Mouse (Mus musculus) neural tube, embryonic 13.5 days (tissue): ENCODE results near the gene Rbfox1. TPM values are rescaled to one million over a fixed set of nuclear protein-coding genes. Genes with fewer than 3 reads are reported as not detected.

Experiments
- ATAC-seq: fragments of 200-750 bp; cut with Nextera tagmentation; 2 replicates; pipeline ENCODE4 v1.8.0; 2017; ENCODE audit warnings: low read depth, mild to moderate bottlenecking, moderate TSS enrichment, moderate library complexity
- H3K27ac ChIP-seq: fragments of 300-500 bp; sonication (generic); replicated peaks from 2 replicates; pipeline ENCODE4 v1.5.1; 2015; ENCODE audit warnings: moderate library complexity, mild to moderate bottlenecking, inconsistent platforms
- H3K27me3 ChIP-seq: fragments of 300-500 bp; sonication (generic); 2 replicates; pipeline ENCODE4 v1.6.1; 2015; ENCODE audit warnings: mild to moderate bottlenecking, inconsistent platforms
- H3K36me3 ChIP-seq: fragments of 300-500 bp; sonication (generic); 2 replicates; pipeline ENCODE4 v1.6.1; 2015; ENCODE audit warnings: mild to moderate bottlenecking, inconsistent platforms
- H3K4me1 ChIP-seq: fragments of 300-500 bp; sonication (generic); replicated peaks from 2 replicates; pipeline ENCODE4 v1.6.1; 2015; ENCODE audit warnings: inconsistent platforms
- H3K4me2 ChIP-seq: fragments of 300-500 bp; sonication (generic); 2 replicates; pipeline ENCODE4 v1.6.1; 2015; ENCODE audit warnings: inconsistent platforms, mild to moderate bottlenecking, moderate library complexity
- H3K4me3 ChIP-seq: fragments of 300-500 bp; sonication (generic); 2 replicates; pipeline ENCODE4 v1.5.1; 2015; ENCODE audit warnings: mild to moderate bottlenecking, inconsistent platforms
- H3K9ac ChIP-seq: fragments of 300-500 bp; sonication (generic); 2 replicates; pipeline ENCODE4 v1.6.1; 2015; ENCODE audit warnings: moderate library complexity, mild to moderate bottlenecking, inconsistent platforms
- H3K9me3 ChIP-seq: fragments of 300-500 bp; sonication (generic); 2 replicates; pipeline ENCODE4 v1.6.1; 2016; ENCODE audit warnings: inconsistent platforms
- WGBS: fragments of 180-500 bp; shearing (Covaris S2); methylation state at CpG from one replicate; pipeline ENCODE4 v1.1.7; 2015; 5-methylcytosine and 5-hydroxymethylcytosine counted together
- polyA plus RNA-seq: library from polyadenylated mRNA; unstranded; fragments of >200 nt; fragmentation: Nextera tagmentation; extraction: Ambion mirVana; gene quantifications from 2 replicates; pipeline ENCODE4 v1.2.1, GENCODE M21; 2015

Rbfox1 gene
- polyA plus RNA-seq, 1 experiment from 2014 or later = 229 TPM

GRCm38 (mm10) chr16:6100421-6100877 lies 215.3 kb downstream of the Rbfox1 start:
- ATAC-seq = no peak
- Histone ChIP-seq H3K4me3 (no peak overlapping the region), H3K27ac (no peak overlapping the region), H3K4me2 (no peak overlapping the region), H3K9me3 (no peaks in the 10 kb centered on the region), H3K9ac (no peak overlapping the region), H3K4me1 (peaks cover 13% of the 10 kb centered on the region), H3K27me3 (no peaks in the 10 kb centered on the region), H3K36me3 (no peaks in the 10 kb centered on the region)
- WGBS = 67% methylated on average over 5 of the region's 5 CpGs

- Histone ChIP-seq H3K27me3 (no peaks in the 10 kb centered on the region), H3K4me2 (no peak overlapping the region), H3K4me3 (no peak overlapping the region), H3K27ac (no peak overlapping the region), H3K9ac (no peak overlapping the region), H3K36me3 (no peaks in the 10 kb centered on the region), H3K9me3 (no peaks in the 10 kb centered on the region), H3K4me1 (no peaks in the 10 kb centered on the region)
- WGBS = 82% methylated on average over 2 of the region's 2 CpGs
- ATAC-seq = no peak
Measured at GRCm38 (mm10) chr16:6103713-6104112, 218.6 kb downstream of the Rbfox1 start.

GRCm38 (mm10) chr16:6110121-6110520 lies 225.0 kb downstream of the Rbfox1 start:
- no peak for ATAC-seq
- Histone ChIP-seq H3K4me2 (no peak overlapping the region), H3K9ac (no peak overlapping the region), H3K4me1 (peaks cover 9% of the 10 kb centered on the region; the same call in 1 of the 2 replicates), H3K27ac (no peak overlapping the region), H3K4me3 (no peak overlapping the region), H3K27me3 (no peaks in the 10 kb centered on the region), H3K36me3 (no peaks in the 10 kb centered on the region), H3K9me3 (0 out of 2 replicates have a peak, but pooled peaks cover 3% of the 10 kb centered on the region)
- WGBS = 86% methylated on average over 3 of the region's 3 CpGs

- no peaks in the 10 kb centered on the region for H3K27me3 ChIP-seq
- H3K9me3 ChIP-seq = 0 out of 2 replicates have a peak, but pooled peaks cover 3% of the 10 kb centered on the region
- 0 out of 2 replicates have a peak overlapping the region, but pooled peaks have one; percentile 7 for H3K27ac ChIP-seq
- no peak overlapping the region for H3K4me2 ChIP-seq
- no peaks in the 10 kb centered on the region for H3K36me3 ChIP-seq
- H3K4me1 ChIP-seq = peaks cover 12% of the 10 kb centered on the region; the same call in 1 of the 2 replicates
- no peak overlapping the region for H3K9ac ChIP-seq
- ATAC-seq = no peak
- H3K4me3 ChIP-seq = no peak overlapping the region
- WGBS = 45% methylated on average over 5 of the region's 5 CpGs
Measured at GRCm38 (mm10) chr16:6113836-6114475, 228.8 kb downstream of the Rbfox1 start.

GRCm38 (mm10) chr16:6119472-6119871 lies 234.3 kb downstream of the Rbfox1 start:
- H3K4me1 ChIP-seq = 0 out of 2 replicates have a peak, but pooled peaks cover 3% of the 10 kb centered on the region
- ATAC-seq = no peak
- no peaks in the 10 kb centered on the region for H3K27me3 ChIP-seq
- H3K27ac ChIP-seq = no peak overlapping the region
- H3K9ac ChIP-seq = no peak overlapping the region
- no peaks in the 10 kb centered on the region for H3K9me3 ChIP-seq
- 61% methylated on average over 1 of the region's 1 CpGs for WGBS
- no peaks in the 10 kb centered on the region for H3K36me3 ChIP-seq
- H3K4me3 ChIP-seq = no peak overlapping the region
- no peak overlapping the region for H3K4me2 ChIP-seq

GRCm38 (mm10) chr16:6121232-6121631 lies 236.1 kb downstream of the Rbfox1 start:
- Histone ChIP-seq H3K9me3 (no peaks in the 10 kb centered on the region), H3K4me1 (0 out of 2 replicates have a peak, but pooled peaks cover 3% of the 10 kb centered on the region), H3K4me2 (no peak overlapping the region), H3K27ac (no peak overlapping the region), H3K4me3 (no peak overlapping the region), H3K27me3 (no peaks in the 10 kb centered on the region), H3K36me3 (no peaks in the 10 kb centered on the region), H3K9ac (no peak overlapping the region)
- ATAC-seq = no peak
- WGBS = 90% methylated on average over 4 of the region's 4 CpGs

- H3K9ac ChIP-seq = no peak overlapping the region
- no peaks in the 10 kb centered on the region for H3K36me3 ChIP-seq
- no peaks in the 10 kb centered on the region for H3K27me3 ChIP-seq
- H3K9me3 ChIP-seq = no peaks in the 10 kb centered on the region
- H3K4me3 ChIP-seq = no peak overlapping the region
- 0 out of 2 replicates have a peak, but pooled peaks cover 3% of the 10 kb centered on the region for H3K4me1 ChIP-seq
- 98% methylated on average over 22 of the region's 22 CpGs for WGBS
- H3K27ac ChIP-seq = no peak overlapping the region
- H3K4me2 ChIP-seq = no peak overlapping the region
- no peak for ATAC-seq
Measured at GRCm38 (mm10) chr16:6122859-6123258, 237.7 kb downstream of the Rbfox1 start.

GRCm38 (mm10) chr16:6128314-6128713 lies 243.2 kb downstream of the Rbfox1 start:
- Histone ChIP-seq H3K9ac (no peak overlapping the region), H3K27me3 (no peaks in the 10 kb centered on the region), H3K4me1 (no peaks in the 10 kb centered on the region), H3K9me3 (no peaks in the 10 kb centered on the region), H3K4me3 (no peak overlapping the region), H3K36me3 (no peaks in the 10 kb centered on the region), H3K27ac (no peak overlapping the region), H3K4me2 (no peak overlapping the region)
- WGBS = 76% methylated on average over 5 of the region's 5 CpGs
- no peak for ATAC-seq

- H3K4me3 ChIP-seq = no peak overlapping the region
- no peak overlapping the region for H3K9ac ChIP-seq
- H3K4me1 ChIP-seq = peaks cover 6% of the 10 kb centered on the region; the same call in 1 of the 2 replicates
- H3K4me2 ChIP-seq = no peak overlapping the region
- no peaks in the 10 kb centered on the region for H3K36me3 ChIP-seq
- ATAC-seq = no peak
- no peaks in the 10 kb centered on the region for H3K27me3 ChIP-seq
- H3K9me3 ChIP-seq = no peaks in the 10 kb centered on the region
- H3K27ac ChIP-seq = no peak overlapping the region
- 77% methylated on average over 7 of the region's 7 CpGs for WGBS
Measured at GRCm38 (mm10) chr16:6135016-6135415, 249.9 kb downstream of the Rbfox1 start.

- 91% methylated on average over 1 of the region's 1 CpGs for WGBS
- no peak for ATAC-seq
Measured at GRCm38 (mm10) chr16:6139432-6139831, 254.3 kb downstream of the Rbfox1 start.

GRCm38 (mm10) chr16:6147957-6148356 lies 262.8 kb downstream of the Rbfox1 start:
- no peak for ATAC-seq
- WGBS = 65% methylated on average over 7 of the region's 7 CpGs
- Histone ChIP-seq H3K4me2 (no peak overlapping the region), H3K9me3 (no peaks in the 10 kb centered on the region), H3K4me1 (no peaks in the 10 kb centered on the region), H3K27ac (no peak overlapping the region), H3K27me3 (no peaks in the 10 kb centered on the region), H3K9ac (no peak overlapping the region), H3K4me3 (no peak overlapping the region), H3K36me3 (no peaks in the 10 kb centered on the region)

More at GRCm38 (mm10) chr16:6139432-6139831, 254.3 kb downstream of the Rbfox1 start:
- Histone ChIP-seq H3K4me3 (no peak overlapping the region), H3K4me1 (peaks cover 6% of the 10 kb centered on the region; the same call in 1 of the 2 replicates), H3K4me2 (no peak overlapping the region), H3K36me3 (no peaks in the 10 kb centered on the region), H3K27ac (no peak overlapping the region), H3K27me3 (no peaks in the 10 kb centered on the region), H3K9ac (no peak overlapping the region), H3K9me3 (no peaks in the 10 kb centered on the region)

- 75% methylated on average over 4 of the region's 4 CpGs for WGBS
- ATAC-seq = no peak
- Histone ChIP-seq H3K36me3 (no peaks in the 10 kb centered on the region), H3K9ac (no peak overlapping the region), H3K27me3 (no peaks in the 10 kb centered on the region), H3K4me1 (no peaks in the 10 kb centered on the region), H3K4me2 (no peak overlapping the region), H3K4me3 (no peak overlapping the region), H3K27ac (no peak overlapping the region), H3K9me3 (no peaks in the 10 kb centered on the region)
Measured at GRCm38 (mm10) chr16:6149345-6149744, 264.2 kb downstream of the Rbfox1 start.

- no peaks in the 10 kb centered on the region for H3K9me3 ChIP-seq
- H3K4me2 ChIP-seq = no peak overlapping the region
- 71% methylated on average over 2 of the region's 2 CpGs for WGBS
- no peaks in the 10 kb centered on the region for H3K27me3 ChIP-seq
- no peak overlapping the region for H3K4me3 ChIP-seq
- no peak for ATAC-seq
- no peaks in the 10 kb centered on the region for H3K36me3 ChIP-seq
- H3K27ac ChIP-seq = no peak overlapping the region
- H3K9ac ChIP-seq = no peak overlapping the region
- H3K4me1 ChIP-seq = no peaks in the 10 kb centered on the region
Measured at GRCm38 (mm10) chr16:6155556-6155955, 270.4 kb downstream of the Rbfox1 start.
